Mouse (Mus musculus) lung, adult 2 months (tissue): ENCODE measurements around the gene Tcf7l2.

Experiments
- CTCF ChIP-seq: fragments of 200-500 bp; IDR thresholded peaks from 2 replicates; pipeline ENCODE4 v1.5.1; 2011; ENCODE audit warnings: mild to moderate bottlenecking, low read length, control low read depth; ENCODE audit not compliant: insufficient read depth
- POLR2A ChIP-seq: fragments of 200-500 bp; IDR thresholded peaks from 2 replicates; pipeline ENCODE4 v1.6.1; 2011; ENCODE audit warnings: low read depth, mild to moderate bottlenecking, control low read depth, low read length, borderline replicate concordance; ENCODE audit errors: extremely low read depth

GRCm38 (mm10) chr19:55925804-55926521, 184.3 kb downstream of the Tcf7l2 start:
- TF ChIP-seq CTCF (no peak), POLR2A (no peak)
